Mouse (Mus musculus) kidney, adult 2 months (tissue): Measurements from ENCODE around the gene Gpr39.

Experiments
- CTCF ChIP-seq: fragments of 200-500 bp; conservative IDR thresholded peaks from 2 replicates; pipeline ENCODE4 v1.5.1; 2011; ENCODE audit warnings: low read depth, mild to moderate bottlenecking, control low read depth, low read length, moderate library complexity, mixed read lengths; ENCODE audit not compliant: insufficient read depth, insufficient read length
- POLR2A ChIP-seq: fragments of 200-500 bp; IDR thresholded peaks from one replicate; pipeline ENCODE4 v1.6.1; 2011; ENCODE audit warnings: low read depth, low read length, control low read depth

GRCm38 (mm10) chr1:125724304-125724703 lies 47.5 kb downstream of the Gpr39 start:
- TF ChIP-seq CTCF: no peak
- TF ChIP-seq POLR2A: no peak
